Mouse (Mus musculus) spleen, adult 2 months (tissue): ENCODE measurements around the gene Thoc7.

Experiments used
- CTCF ChIP-seq: fragments of 200-500 bp; IDR thresholded peaks from 2 replicates; pipeline ENCODE4 v1.5.1; 2011; ENCODE audit warnings: mild to moderate bottlenecking, inconsistent platforms; ENCODE audit not compliant: insufficient read depth, insufficient read length, insufficient replicate concordance; ENCODE audit errors: extremely low read depth
- POLR2A ChIP-seq: fragments of 200-500 bp; IDR thresholded peaks from 2 replicates; pipeline ENCODE4 v1.6.1; 2011; ENCODE audit warnings: low read depth, low read length, inconsistent platforms

- TF ChIP-seq POLR2A, result no peak; the same call in 1 of the 2 replicates
- TF ChIP-seq CTCF, result no peak
Measured at GRCm38 (mm10) chr14:13960482-13961325, 948 bp downstream of the Thoc7 start.
